Mouse (Mus musculus): ENCODE results near the gene Mast3. TPM values are rescaled to one million over a fixed set of nuclear protein-coding genes. Genes with fewer than 3 reads are reported as not detected.

The Mast3 gene
- polyA plus RNA-seq, 1 experiment from 2014 or later = 9.4 TPM

GRCm38 (mm10) chr8:70846371-70847154, 41.7 kb upstream of the Mast3 start:
- no peak overlapping the region for H3K9ac ChIP-seq (ENCODE audit: low read length)
- no peaks in the 10 kb centered on the region for H3K4me1 ChIP-seq (ENCODE audit: control insufficient read depth in 2 of 2, insufficient read depth in 2 of 2, low read length in 2 of 2)
- peaks cover 17% of the 10 kb centered on the region for H3K27me3 ChIP-seq (ENCODE audit: control insufficient read depth, insufficient read depth, low read length)
- H3K4me2 ChIP-seq (ENCODE audit: low read length) = no peak overlapping the region
- H3K36me3 ChIP-seq (ENCODE audit: control insufficient read depth, insufficient read depth, low read length) = no peaks in the 10 kb centered on the region
- H3K9me3 ChIP-seq (ENCODE audit: control insufficient read depth, low read length) = no peaks in the 10 kb centered on the region
- H3K27ac ChIP-seq (replicated peaks in 1 of 2; ENCODE audit: control insufficient read depth in 1 of 2, insufficient read depth in 1 of 2, low read depth in 2 of 2, low read length in 2 of 2) = no peak overlapping the region
- no peak for ATAC-seq (ENCODE audit: insufficient number of reproducible peaks, insufficient read depth, low FRiP score, low read depth)
- WGBS = 47% methylated on average over 15 of the region's 15 CpGs
- H3K4me3 ChIP-seq (ENCODE audit: control insufficient read depth in 1 of 2, insufficient read depth in 1 of 2, low read depth in 1 of 2, low read length in 2 of 2) = no peak overlapping the region

GRCm38 (mm10) chr8:70845108-70845507, 40.3 kb upstream of the Mast3 start:
- Histone ChIP-seq H3K36me3 (ENCODE audit: control insufficient read depth, insufficient read depth, low read length) (no peaks in the 10 kb centered on the region), H3K4me1 (ENCODE audit: control insufficient read depth in 2 of 2, insufficient read depth in 2 of 2, low read length in 2 of 2) (peaks cover under 1 to 5% of the 10 kb centered on the region in 2 experiments; a peak in 2 of 4 replicates), H3K9me3 (ENCODE audit: control insufficient read depth, low read length) (no peaks in the 10 kb centered on the region), H3K4me2 (ENCODE audit: low read length) (no peak overlapping the region), H3K4me3 (ENCODE audit: control insufficient read depth in 1 of 2, insufficient read depth in 1 of 2, low read depth in 1 of 2, low read length in 2 of 2) (no peak overlapping the region), H3K27me3 (ENCODE audit: control insufficient read depth, insufficient read depth, low read length) (peaks cover 19% of the 10 kb centered on the region), H3K9ac (ENCODE audit: low read length) (no peak overlapping the region), H3K27ac (replicated peaks in 1 of 2; ENCODE audit: control insufficient read depth in 1 of 2, insufficient read depth in 1 of 2, low read depth in 2 of 2, low read length in 2 of 2) (no peak overlapping the region)
- no peak for ATAC-seq (ENCODE audit: insufficient number of reproducible peaks, insufficient read depth, low FRiP score, low read depth)
- 44% methylated on average over 5 of the region's 5 CpGs for WGBS

GRCm38 (mm10) chr8:70844523-70844922, 39.7 kb upstream of the Mast3 start:
- no peak overlapping the region for H3K4me2 ChIP-seq (ENCODE audit: low read length)
- H3K4me1 ChIP-seq (ENCODE audit: control insufficient read depth in 2 of 2, insufficient read depth in 2 of 2, low read length in 2 of 2) = peaks cover 2 to 5% of the 10 kb centered on the region in 2 experiments; a peak in 2 of 4 replicates
- no peak overlapping the region for H3K9ac ChIP-seq (ENCODE audit: low read length)
- ATAC-seq (ENCODE audit: insufficient number of reproducible peaks, insufficient read depth, low FRiP score, low read depth) = no peak
- no peak overlapping the region for H3K27ac ChIP-seq (replicated peaks in 1 of 2; ENCODE audit: control insufficient read depth in 1 of 2, insufficient read depth in 1 of 2, low read depth in 2 of 2, low read length in 2 of 2)
- H3K27me3 ChIP-seq (ENCODE audit: control insufficient read depth, insufficient read depth, low read length) = peaks cover 19% of the 10 kb centered on the region
- no peak overlapping the region for H3K4me3 ChIP-seq (ENCODE audit: control insufficient read depth in 1 of 2, insufficient read depth in 1 of 2, low read depth in 1 of 2, low read length in 2 of 2)
- H3K9me3 ChIP-seq (ENCODE audit: control insufficient read depth, low read length) = no peaks in the 10 kb centered on the region
- WGBS = under 1% methylated on average over 6 of the region's 6 CpGs
- H3K36me3 ChIP-seq (ENCODE audit: control insufficient read depth, insufficient read depth, low read length) = no peaks in the 10 kb centered on the region

GRCm38 (mm10) chr8:70843941-70844340, 39.1 kb upstream of the Mast3 start:
- ATAC-seq (ENCODE audit: insufficient number of reproducible peaks, insufficient read depth, low FRiP score, low read depth) = no peak
- Histone ChIP-seq H3K27me3 (ENCODE audit: control insufficient read depth, insufficient read depth, low read length) (peaks cover 19% of the 10 kb centered on the region), H3K9ac (ENCODE audit: low read length) (no peak overlapping the region), H3K9me3 (ENCODE audit: control insufficient read depth, low read length) (no peaks in the 10 kb centered on the region), H3K4me3 (ENCODE audit: control insufficient read depth in 1 of 2, insufficient read depth in 1 of 2, low read depth in 1 of 2, low read length in 2 of 2) (no peak overlapping the region), H3K36me3 (ENCODE audit: control insufficient read depth, insufficient read depth, low read length) (no peaks in the 10 kb centered on the region), H3K27ac (replicated peaks in 1 of 2; ENCODE audit: control insufficient read depth in 1 of 2, insufficient read depth in 1 of 2, low read depth in 2 of 2, low read length in 2 of 2) (no peak overlapping the region), H3K4me2 (ENCODE audit: low read length) (no peak overlapping the region), H3K4me1 (ENCODE audit: control insufficient read depth in 2 of 2, insufficient read depth in 2 of 2, low read length in 2 of 2) (peaks cover 2 to 5% of the 10 kb centered on the region in 2 experiments; a peak in 2 of 4 replicates)
- WGBS = 78% methylated on average over 8 of the region's 8 CpGs

DNA sequence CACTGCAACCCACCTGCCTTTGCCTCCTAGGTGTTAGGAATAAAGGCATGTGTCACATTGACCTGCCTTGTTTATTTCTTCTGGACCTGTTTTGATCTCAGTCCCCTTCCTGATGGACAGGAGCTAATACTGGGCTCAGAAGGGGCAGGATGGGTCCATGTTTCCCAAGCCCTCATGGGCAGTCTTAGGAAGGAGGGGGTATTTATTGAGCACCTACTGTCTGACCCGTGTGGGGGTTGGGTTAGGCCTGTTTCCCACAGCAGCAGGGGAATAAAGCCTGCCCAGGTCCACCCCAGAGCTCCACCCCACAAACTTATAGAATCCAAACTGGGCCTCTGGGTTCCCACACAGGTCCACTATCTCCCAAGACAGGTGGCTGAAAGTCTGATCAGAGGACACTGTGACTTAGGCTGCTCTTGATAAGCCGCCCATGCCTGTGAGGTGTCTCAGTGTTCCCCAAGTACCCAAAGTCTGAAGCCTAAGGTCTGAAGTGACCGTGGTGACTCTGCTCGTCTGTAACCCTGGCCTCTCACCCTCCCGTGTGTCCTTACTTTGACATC, 38.4 kb upstream of the Mast3 start:
- H3K4me2 ChIP-seq (ENCODE audit: low read length) = no peak overlapping the region
- no peak overlapping the region for H3K27ac ChIP-seq (replicated peaks in 1 of 2; ENCODE audit: control insufficient read depth in 1 of 2, insufficient read depth in 1 of 2, low read depth in 2 of 2, low read length in 2 of 2)
- H3K36me3 ChIP-seq (ENCODE audit: control insufficient read depth, insufficient read depth, low read length) = no peaks in the 10 kb centered on the region
- no peak overlapping the region for H3K9ac ChIP-seq (ENCODE audit: low read length)
- H3K27me3 ChIP-seq (ENCODE audit: control insufficient read depth, insufficient read depth, low read length) = peaks cover 15% of the 10 kb centered on the region
- peaks cover 5 to 7% of the 10 kb centered on the region in 2 experiments; a peak in 3 of 4 replicates for H3K4me1 ChIP-seq (ENCODE audit: control insufficient read depth in 2 of 2, insufficient read depth in 2 of 2, low read length in 2 of 2)
- 68% methylated on average over 5 of the region's 5 CpGs for WGBS
- ATAC-seq (ENCODE audit: insufficient number of reproducible peaks, insufficient read depth, low FRiP score, low read depth) = no peak
- H3K4me3 ChIP-seq (ENCODE audit: control insufficient read depth in 1 of 2, insufficient read depth in 1 of 2, low read depth in 1 of 2, low read length in 2 of 2) = no peak overlapping the region
- no peaks in the 10 kb centered on the region for H3K9me3 ChIP-seq (ENCODE audit: control insufficient read depth, low read length)

GRCm38 (mm10) chr8:70842484-70842883, 37.6 kb upstream of the Mast3 start:
- H3K27me3 ChIP-seq (ENCODE audit: control insufficient read depth, insufficient read depth, low read length) = peaks cover 15% of the 10 kb centered on the region
- no peaks in the 10 kb centered on the region for H3K9me3 ChIP-seq (ENCODE audit: control insufficient read depth, low read length)
- 61% methylated on average over 25 of the region's 25 CpGs for WGBS
- no peaks in the 10 kb centered on the region for H3K36me3 ChIP-seq (ENCODE audit: control insufficient read depth, insufficient read depth, low read length)
- no peak for ATAC-seq (ENCODE audit: insufficient number of reproducible peaks, insufficient read depth, low FRiP score, low read depth)
- peaks cover 5 to 7% of the 10 kb centered on the region in 2 experiments; a peak in 3 of 4 replicates for H3K4me1 ChIP-seq (ENCODE audit: control insufficient read depth in 2 of 2, insufficient read depth in 2 of 2, low read length in 2 of 2)
- H3K4me3 ChIP-seq (ENCODE audit: control insufficient read depth in 1 of 2, insufficient read depth in 1 of 2, low read depth in 1 of 2, low read length in 2 of 2) = no peak overlapping the region
- H3K4me2 ChIP-seq (ENCODE audit: low read length) = no peak overlapping the region
- H3K9ac ChIP-seq (ENCODE audit: low read length) = no peak overlapping the region
- no peak overlapping the region for H3K27ac ChIP-seq (replicated peaks in 1 of 2; ENCODE audit: control insufficient read depth in 1 of 2, insufficient read depth in 1 of 2, low read depth in 2 of 2, low read length in 2 of 2)

- ATAC-seq (ENCODE audit: insufficient number of reproducible peaks, insufficient read depth, low FRiP score, low read depth) = no peak
- no peak overlapping the region for H3K27ac ChIP-seq (replicated peaks in 1 of 2; ENCODE audit: control insufficient read depth in 1 of 2, insufficient read depth in 1 of 2, low read depth in 2 of 2, low read length in 2 of 2)
- 33% methylated on average over 22 of the region's 22 CpGs for WGBS
- H3K36me3 ChIP-seq (ENCODE audit: control insufficient read depth, insufficient read depth, low read length) = no peaks in the 10 kb centered on the region
- no peak overlapping the region for H3K4me2 ChIP-seq (ENCODE audit: low read length)
- no peak overlapping the region; the same call in 1 of the 2 replicates for H3K9ac ChIP-seq (ENCODE audit: low read length)
- H3K27me3 ChIP-seq (ENCODE audit: control insufficient read depth, insufficient read depth, low read length) = peaks cover 15% of the 10 kb centered on the region
- no peak overlapping the region for H3K4me3 ChIP-seq (ENCODE audit: control insufficient read depth in 1 of 2, insufficient read depth in 1 of 2, low read depth in 1 of 2, low read length in 2 of 2)
- H3K4me1 ChIP-seq (ENCODE audit: control insufficient read depth in 2 of 2, insufficient read depth in 2 of 2, low read length in 2 of 2) = peaks cover 5 to 7% of the 10 kb centered on the region in 2 experiments; a peak in 3 of 4 replicates
- no peaks in the 10 kb centered on the region for H3K9me3 ChIP-seq (ENCODE audit: control insufficient read depth, low read length)
These were observed 36.6 kb upstream of the Mast3 start for GRCm38 (mm10) chr8:70841147-70842072.
